Mouse (Mus musculus): ENCODE data around the gene Ncoa1. TPM values are rescaled to one million over a fixed set of nuclear protein-coding genes. Genes with fewer than 3 reads are reported as not detected.

Gene Ncoa1
- polyA plus RNA-seq (2012; rRNA removed), result 11.3 and 17.5 TPM in 2 replicates

GRCm38 (mm10) chr12:4476832-4477671, at the start of gene Ncoa1:
TSS of gene Ncoa1 (minus strand) at chr12:4477182.

GRCm38 (mm10) chr12:4233572-4234508, 243.1 kb downstream of the Ncoa1 start, which contains the start of the genes Ptrhd1 and Cenpo:
TSS of gene Ptrhd1 (plus strand) at chr12:4234027.
TSS of gene Cenpo (minus strand) at chr12:4234294.

Other genes with a start within 250 kb of the Ncoa1 start
- gene Ptrhd1, start 243.2 kb downstream of the Ncoa1 start, polyA plus RNA-seq (2012; rRNA removed), result 4.0 and 5.1 TPM in 2 replicates
- 22.9 and 26.6 TPM in 2 replicates for gene Cenpo, start 242.9 kb downstream of the Ncoa1 start, polyA plus RNA-seq (2012; rRNA removed)
- gene Itsn2, start 115.5 kb upstream of the Ncoa1 start, polyA plus RNA-seq (2012; rRNA removed), result 14.1 and 19.4 TPM in 2 replicates
- not detected in 2 replicates for gene Gm3625, start 115.7 kb upstream of the Ncoa1 start, polyA plus RNA-seq (2012; rRNA removed)